Mouse (Mus musculus) CD4-positive, CD25-positive, alpha-beta regulatory T cell, adult 4 months (primary cell): ENCODE measurements around the gene Apbb2. TPM values are rescaled to one million over a fixed set of nuclear protein-coding genes. Genes with fewer than 3 reads are reported as not detected.

Experiments used
- ATAC-seq: one replicate; pipeline ENCODE4 v1.8.0; 2017
- polyA plus RNA-seq, 2 experiments: library from polyadenylated mRNA; unstranded; fragments of 100-300 nt; shearing (Covaris generic); gene quantifications; one replicate each; pipeline ENCODE4 v1.2.1; 2017

The Apbb2 gene
- polyA plus RNA-seq, 2 experiments from 2014 or later, result 0.93 to 6.7 TPM

DNA sequence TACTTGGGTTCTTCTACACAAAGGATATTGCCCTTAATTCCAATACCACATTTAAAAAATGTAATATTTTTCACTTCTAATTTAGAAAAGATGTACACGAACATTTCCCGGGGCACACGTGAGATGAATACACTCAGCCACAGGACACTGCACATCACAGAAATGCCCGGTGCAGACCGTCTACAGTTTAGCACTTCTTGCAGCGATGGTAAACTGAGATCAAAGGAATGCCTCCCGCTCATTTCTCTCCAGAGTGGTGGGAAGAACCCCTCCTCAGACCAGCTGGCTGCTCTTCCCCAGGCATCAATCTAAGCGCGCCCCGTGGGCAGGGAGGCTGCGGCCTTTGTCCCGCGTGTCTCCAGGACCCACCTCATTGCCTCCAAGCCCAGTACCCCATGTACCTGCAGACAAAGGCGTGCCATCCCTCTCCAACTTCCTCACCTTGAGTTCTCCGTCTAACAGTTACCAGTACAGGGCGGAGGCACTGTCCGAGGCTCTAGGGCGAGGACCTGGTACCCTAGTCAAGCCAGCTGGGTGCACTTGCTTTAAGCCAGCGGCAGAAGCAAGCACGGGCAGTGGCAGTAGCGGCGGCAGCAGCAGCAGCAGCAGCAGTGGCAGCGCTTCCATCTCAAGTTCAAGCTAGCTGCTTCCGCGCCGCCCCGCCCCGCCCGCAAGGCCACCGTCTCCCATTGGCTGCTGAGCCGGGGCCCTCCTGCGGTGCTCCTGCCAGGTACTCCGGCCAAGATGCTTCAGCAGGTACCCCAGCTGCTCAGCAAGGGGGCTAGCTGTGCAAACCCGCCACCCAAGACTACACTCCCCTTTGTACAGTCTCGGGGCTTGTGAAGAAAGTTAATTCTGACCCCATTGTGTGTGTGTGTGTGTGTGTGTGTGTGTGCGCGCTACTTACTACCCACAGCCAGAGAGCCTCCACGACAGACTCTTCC, 281.3 kb downstream of the Apbb2 start:
- peak; percentile 73 for ATAC-seq

DNA sequence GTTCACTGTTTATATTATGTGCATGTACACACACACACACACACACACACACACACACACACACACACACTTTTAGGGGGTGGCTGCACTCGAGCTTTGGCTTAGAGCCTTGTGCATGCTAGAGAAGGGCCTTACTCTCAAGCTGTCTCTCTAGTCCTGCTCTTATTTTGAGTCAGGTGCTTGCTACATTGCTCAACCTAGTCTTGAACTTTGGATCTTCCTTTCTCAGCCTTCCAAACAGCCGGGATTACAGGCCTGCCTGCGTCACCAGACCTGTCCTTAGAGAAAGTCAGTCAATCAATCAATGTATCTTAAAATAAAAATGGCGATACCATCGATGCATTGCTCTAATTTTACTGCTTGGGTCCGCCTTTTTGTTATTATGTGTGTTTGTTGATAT, 287.8 kb downstream of the Apbb2 start:
- ATAC-seq, result no peak

DNA sequence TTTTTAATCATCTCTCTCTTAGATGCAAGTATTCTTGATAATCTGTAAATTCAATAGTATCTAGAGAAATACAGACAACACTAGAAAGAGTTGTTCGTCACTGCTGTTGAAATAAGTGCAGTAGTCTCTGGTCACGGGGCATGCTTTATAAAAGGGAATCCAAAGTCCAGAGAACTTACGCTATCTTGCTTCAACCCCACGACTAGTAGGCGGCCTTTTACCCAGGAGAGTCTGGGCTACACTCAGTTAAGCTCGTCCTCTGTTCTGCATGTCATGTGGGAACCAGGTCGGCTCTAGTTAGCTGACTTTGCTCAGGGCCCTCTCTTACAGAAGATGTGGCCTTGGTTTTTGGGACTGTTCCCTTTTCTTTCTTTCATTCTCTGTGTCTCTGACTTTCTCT, 289.8 kb downstream of the Apbb2 start:
- no peak for ATAC-seq

DNA sequence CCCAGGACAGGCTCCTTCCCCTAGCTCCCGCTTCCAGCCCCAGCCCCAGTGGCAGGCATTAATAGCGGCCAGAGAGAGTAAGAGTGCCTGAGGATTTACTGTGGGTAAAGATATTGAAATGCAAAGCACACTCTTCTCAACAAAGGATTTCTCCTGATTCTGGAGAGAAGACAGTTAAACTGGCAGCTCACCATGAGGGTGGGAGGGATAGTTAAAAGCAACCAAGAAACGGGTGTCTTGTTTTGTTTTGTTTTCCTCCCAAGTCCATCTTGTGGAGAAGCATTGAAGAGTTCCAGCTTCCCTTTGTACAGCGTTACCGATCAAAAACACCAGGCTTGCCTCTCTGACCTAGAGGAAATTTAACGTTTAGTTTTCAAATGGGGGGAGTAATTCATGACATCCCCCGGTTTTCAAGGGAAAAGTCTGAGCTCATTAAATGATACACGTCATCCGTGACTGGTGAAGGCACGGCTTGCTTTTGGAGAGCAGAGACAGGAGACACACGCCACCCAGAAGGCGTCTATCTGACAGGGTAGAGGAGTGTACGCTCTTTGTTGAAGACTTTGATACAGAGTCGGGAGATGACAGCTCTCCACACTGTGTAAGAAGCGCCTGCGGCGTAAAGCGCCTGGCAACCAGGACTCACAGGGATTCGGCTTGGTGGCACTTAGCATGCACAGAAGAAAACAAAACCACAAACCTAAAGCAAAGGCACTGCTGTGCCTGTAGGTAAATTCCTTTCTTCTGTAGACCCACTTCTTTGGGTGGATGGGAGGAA, 290.4 kb downstream of the Apbb2 start:
- ATAC-seq, result no peak

DNA sequence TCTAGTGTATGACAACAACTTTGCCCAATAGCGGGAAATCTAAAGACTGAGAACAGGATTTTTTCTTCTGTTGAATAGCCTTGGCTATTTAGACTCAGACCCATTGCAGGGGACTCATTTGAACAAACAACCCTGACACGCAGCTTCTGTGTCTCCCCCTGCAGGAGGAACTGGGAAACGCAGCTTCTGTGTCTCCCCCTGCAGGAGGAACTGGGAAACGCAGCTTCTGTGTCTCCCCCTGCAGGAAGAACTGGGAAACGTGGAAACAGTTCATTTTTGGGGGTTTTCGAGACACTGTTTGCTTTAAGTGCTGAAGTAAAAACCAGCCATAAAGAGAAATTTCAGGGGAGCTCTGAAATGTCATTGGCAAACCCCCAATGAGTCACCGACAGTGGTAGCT, 292.2 kb downstream of the Apbb2 start:
- ATAC-seq, result no peak

DNA sequence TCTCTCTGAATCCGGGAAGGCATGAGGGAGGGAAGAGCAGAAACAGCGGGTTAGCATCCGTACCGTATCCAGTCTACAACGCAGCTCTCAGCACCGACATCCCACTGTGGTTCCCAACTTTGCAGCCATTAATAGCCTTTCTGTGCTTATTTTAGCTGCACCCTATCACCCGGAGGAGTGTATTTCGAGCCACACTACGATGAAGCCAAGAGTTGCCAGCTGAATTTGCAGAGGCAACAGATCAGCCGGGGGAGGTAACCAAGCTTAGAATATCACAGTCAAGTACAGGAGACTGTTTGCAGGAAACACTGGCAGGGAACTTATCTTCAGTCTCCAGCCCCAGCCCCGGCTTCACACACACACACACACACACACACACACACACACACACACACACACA, 295.0 kb downstream of the Apbb2 start:
- ATAC-seq, result no peak

DNA sequence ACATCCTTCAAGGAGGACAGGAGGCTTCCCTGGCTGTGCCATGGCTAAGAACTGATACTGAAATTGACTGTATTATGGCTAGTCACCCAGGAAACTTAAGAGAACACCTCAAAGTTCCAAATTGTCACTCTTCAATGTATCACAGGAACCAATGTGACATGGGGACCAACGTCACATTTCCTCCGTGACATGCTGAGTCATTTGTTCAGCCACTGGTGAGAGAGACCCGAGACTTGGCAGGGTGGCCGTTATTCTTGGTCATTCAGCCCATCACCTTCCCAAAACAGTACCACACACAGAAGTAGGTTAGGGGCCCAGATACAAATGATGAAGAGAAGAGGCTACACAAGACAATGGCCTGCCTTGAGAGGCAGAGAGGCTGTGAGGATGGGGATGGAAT, 295.5 kb downstream of the Apbb2 start:
- ATAC-seq, result no peak

DNA sequence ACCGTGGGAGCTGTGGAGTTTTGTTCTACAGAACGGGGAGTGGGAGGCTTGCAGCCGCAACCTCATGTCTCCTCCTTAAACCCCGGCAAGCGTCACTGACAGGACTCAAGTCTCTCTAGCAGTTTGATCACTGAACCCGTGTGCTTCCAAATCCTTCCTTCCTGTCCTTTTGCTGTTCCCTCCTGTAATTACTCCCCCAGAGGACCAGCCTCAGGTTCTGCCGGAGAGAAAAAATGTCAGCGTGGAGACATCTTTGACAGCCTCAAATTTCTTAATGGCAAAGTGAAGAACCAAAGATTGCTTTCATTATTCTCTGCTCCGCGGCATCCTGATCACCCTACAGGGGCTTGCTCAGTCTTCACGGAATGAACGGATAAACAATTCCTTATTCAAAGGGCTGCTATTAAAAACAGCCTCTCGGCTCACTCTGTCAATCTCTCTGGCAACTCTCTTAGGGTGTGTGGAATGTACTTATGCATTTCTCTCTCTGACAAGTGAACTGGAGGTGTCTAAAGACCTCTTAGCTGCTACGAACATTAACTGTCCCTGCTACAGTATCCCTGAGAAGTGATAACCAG, 298.7 kb downstream of the Apbb2 start:
- no peak for ATAC-seq

DNA sequence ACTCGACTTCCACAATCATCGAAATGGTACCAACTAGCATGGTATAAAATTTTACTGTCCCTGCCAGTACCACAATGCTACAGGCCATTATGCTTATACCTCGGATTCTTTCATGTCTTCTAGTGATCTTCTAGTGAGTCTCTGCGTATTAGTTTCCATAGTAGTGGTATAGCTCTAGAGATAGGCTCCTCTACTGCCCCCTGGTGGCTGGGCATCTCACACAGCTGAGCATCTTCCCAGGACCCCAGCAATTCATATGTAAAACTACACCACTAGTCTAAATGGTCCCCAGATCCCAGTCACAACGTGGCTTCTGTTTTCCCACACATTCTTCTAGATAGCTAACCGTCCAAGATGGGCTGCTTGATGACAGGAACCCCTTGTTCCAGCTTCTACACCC, 299.2 kb downstream of the Apbb2 start:
- ATAC-seq, result peak; percentile 61

DNA sequence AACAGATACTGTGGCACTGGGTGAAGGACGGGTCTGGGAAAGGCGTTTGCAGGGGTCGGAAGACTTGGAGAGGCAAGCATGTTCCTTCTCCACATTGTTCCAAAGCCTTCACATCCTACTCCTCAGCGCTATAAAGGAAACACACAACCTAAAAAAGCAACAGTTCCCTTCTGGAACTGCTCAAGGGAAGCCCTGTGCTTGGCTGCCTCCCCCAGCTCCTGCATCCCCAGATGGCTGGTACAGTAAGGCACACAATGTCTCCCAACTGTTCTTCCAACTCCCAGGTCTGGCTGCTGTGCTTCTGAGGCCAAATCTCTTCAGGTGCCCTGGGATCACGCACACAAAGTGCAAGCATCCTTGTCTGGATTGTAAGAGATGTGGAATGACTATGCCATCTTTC, 302.8 kb downstream of the Apbb2 start:
- no peak for ATAC-seq

DNA sequence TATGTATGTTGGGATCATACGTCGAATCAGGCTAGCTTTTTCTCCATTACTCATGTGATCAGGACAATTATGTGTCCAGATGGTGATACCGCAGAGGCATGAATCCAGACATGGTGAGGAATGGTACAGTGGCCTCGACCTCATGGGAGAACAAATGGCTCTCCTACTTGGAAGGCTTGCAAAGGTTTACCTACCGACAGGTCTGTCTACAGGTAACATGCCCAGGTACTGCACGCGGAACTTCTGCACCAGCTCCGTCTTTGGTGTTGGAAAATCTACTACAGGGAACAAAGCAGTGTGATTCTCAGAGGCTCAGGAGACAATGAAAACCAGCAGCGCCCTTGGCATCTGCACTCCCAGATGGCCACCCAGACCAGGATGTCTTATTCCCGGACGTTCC, 307.8 kb downstream of the Apbb2 start:
- ATAC-seq, result no peak

DNA sequence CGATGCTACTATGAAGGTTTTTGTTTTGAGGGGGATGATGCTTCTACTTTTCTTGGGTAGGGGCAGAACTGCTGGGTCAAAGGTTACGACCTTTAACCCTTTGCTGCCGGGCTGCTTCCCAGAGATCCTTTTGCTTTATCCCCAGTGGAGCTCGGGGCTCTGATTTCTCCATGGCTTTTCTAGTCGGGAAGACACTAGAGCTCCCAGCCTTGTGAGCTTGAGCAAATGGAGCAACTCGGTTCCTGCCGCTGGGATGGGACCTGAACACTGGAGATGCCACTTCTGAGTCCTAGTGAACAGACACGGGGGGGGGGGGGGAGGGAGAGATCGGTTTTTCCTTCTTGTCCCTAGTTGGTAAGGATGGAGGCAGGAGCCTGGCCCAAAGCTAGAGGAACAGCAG, 308.3 kb downstream of the Apbb2 start:
- no peak for ATAC-seq

DNA sequence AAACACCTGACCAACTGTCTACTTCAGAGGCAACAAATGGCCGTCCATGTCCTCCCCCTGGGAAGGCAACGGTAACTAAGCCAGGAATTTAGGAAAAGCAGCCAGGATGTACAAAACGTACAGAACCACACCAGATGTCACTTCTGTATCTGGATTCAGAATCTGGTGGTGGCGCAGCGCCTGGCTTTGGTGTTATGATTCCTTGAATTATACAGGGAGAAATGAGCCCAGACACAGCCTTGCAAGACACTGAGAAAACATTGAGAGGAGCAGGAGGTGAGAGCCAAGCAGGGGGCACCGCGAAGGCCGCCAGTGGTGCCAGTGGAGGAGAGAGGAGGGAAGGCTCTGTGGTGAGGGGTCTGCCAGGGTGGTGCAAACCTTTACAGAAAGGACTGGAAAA, 313.1 kb downstream of the Apbb2 start:
- ATAC-seq, result no peak

DNA sequence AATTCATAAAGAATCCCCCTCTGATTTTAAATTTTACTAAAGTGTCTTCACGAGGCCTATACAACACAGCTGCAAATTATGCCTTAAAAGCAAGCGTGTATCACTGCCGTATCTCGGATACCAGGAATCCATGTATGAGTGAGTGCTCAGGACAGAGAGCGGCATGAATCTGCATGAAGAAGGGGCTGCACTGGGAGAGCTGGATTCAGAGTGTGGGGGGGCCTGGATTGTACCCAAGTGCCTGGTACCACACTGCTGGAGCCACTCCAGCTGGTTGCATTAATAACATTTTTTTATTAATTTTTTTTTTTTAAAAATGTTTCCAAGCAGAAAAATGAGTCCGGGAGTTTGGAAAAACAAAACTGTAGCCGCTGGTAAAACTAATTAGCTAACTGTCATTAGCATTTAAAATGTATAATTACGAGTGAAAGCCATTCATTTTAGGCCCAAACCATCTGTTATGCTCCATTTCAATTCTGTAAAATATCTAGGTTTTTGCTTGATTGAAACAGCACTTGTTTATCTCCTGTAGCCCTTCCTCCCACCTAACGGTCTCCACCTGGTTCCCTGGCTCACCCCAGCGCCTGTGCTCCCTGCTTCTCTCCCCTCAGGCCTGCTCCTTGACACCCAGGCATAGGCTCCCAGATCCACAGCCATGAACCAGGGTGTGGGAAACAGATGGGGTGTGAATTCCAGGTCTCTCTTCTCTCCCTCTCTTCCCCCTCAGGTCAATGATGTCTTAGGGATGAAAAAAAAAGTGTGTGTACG, 314.1 kb downstream of the Apbb2 start:
- no peak for ATAC-seq

DNA sequence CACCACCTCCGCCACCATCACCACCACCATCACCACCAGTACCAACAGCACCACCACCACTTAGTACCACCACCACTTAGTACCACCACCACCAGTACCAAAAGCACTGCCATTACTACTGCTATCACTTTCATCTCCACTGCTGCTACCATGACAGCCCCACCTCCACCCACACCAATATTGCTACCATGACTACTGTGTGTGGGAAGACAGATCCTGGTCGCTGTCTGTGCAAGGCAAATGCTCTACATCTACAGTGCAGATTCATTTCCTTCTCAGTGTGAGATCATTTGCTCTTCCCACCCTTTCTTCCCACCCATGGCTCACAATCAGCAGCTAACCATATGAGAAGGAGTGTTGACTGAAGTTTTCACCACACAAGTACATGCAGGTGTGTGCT, 315.7 kb downstream of the Apbb2 start:
- ATAC-seq, result no peak

DNA sequence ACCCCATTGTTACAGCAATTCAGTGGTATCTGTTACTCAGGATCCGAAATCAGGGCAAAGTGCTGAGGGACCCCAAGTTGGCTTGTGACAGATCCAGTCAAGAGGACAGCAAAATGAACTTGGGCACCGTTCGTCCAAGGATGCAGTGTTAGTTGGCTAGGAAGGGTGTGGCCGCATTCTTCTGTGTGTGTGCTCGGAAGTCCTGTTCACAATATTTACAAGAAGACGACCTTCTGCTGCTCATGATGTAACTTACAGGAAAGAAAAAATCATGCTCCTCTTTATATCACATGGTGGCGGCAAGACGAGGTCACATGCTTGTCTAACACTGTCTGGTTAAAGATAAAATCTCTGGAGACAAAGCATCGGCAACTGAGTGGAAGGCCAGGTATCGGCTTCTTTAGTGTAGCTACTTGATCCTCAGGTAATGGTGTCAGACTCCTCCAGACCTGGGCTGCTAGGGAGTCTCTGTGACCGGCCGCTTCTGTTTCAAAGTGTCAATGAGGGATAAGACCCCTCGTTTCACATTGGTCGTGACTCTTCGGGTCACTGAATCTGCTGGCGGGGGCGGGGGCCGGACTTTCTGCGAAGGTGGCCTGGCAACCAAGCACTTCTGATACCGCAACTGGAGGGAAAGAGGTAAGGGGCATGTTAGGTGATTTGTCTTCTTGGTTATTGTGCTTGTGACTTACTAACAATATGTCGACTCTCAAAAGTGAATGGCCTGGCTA, 316.3 kb downstream of the Apbb2 start:
- no peak for ATAC-seq

DNA sequence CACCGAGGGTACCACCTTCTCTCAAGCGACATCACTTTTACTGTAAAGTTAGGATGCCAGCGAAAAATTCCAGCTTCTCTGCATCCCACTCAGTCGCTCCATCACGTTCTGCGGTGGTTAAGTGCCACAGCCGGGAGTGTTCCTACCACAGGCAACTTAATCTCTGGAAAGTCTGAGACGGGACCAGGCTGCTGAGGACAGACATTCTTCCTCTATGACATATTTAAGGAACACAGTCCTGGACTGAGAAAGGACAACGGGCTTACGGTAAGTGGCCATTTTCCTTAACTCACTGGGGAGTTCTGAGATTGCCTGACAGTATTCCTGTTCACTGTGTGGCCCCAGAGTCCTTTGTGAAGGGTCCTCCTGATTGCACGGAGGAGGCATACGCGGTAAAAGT, 318.0 kb downstream of the Apbb2 start:
- ATAC-seq, result no peak

DNA sequence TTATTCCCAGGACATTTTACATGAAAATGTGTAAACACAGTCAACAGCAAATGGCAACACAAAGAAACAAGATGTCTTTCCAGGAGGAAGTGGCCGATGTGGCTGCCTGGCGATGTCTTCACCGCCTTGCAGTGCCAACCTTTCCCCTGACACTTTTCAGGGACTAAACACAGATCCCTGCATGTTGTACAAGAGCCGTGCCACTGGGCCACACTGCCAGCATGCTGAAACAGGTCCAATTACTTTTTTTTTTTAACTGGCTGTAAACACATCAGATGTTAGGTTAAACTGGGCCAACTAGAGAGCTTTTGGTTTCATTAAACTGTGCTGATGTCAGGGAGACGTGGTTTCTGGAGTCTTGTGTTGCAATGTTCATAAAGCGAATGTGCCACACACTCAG, 319.7 kb downstream of the Apbb2 start:
- ATAC-seq, result no peak

DNA sequence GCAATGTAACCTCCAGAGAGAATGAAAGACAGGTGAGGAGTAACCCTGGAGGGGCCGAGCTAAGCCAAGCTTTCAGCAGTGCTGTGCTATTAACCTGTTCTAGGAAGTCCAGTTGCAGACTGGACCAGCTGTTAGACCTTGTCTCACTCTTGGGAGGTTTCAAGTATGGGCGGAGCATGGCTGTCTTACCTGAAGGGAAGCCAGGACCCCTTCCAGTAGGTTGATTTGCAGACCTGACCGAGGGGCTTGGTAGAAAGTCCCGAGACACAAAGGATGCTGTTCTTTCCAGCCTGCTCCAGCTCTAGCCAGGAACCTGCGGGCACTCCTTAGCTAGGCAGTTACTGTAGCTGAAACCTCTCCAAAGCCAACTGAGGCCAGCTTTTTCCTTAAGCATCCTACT, 322.5 kb downstream of the Apbb2 start:
- ATAC-seq, result no peak

DNA sequence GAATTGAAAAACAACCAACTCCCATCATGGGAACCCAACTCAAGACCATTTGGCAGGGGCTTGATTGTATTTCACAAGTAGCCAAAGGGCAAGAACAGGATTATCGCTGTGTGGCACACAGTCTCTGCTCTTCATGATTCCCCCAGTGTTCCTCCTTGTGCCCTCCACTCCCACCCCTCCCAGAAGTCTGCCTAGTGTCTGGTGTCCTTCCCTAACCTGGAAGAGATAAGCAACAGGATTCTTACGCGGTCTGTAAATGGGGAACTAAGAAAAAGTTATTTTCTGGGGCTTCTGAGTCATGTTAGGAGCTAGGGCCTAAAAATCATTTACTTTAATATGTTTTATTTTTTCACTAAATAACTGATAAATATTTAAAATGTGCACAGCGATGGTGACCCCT, 323.6 kb downstream of the Apbb2 start:
- ATAC-seq, result no peak

DNA sequence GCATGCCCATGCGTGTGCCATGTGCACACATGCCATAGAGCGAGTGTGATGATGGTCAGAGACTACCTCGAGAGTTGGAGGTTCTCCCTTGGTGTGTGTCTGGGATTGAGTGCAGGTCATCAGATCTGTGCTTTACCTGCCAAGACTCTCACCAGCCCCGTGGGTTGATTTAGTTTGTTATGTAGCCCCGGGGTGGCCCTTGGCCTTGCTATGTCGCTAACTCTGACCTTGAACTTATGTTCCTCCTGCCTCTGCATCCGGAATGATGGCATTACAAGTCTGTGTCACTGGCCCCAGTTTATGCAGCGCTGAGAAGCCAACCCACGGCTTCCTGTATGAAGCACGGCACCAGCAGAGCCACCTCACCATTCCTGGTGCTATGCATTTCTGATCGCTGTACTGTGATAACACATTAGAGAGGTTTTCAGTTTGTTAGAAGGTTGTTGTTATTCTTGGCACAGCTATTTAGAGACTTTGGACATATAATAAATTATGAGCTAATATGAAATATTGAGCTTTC, 324.4 kb downstream of the Apbb2 start:
- ATAC-seq, result no peak

DNA sequence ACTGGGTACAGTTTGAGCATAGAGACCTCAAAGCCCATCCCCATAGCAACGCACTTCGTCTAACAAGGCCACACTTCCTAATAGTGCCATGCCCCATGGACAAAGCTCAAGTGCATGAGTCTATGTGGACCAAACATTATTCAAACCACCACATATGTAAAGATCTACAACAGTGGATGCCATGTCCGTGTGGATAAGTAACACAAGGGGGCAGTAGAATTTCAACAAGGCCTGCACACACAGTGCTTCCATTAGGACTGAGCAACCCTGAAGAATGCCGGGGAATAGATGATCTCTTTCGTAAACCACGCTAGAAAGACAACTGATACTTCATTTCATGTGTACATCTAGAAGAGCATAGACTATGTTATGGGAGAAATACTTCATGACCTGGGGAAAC, 337.8 kb downstream of the Apbb2 start:
- ATAC-seq, result no peak
